Mouse (Mus musculus) hindbrain, embryonic 16.5 days (tissue): ENCODE measurements around the gene Vipr1. TPM values are rescaled to one million over a fixed set of nuclear protein-coding genes. Genes with fewer than 3 reads are reported as not detected.
A peak's percentile ranks its signal among the peaks of the same experiment; 100 is the strongest.

Experiments used
- ATAC-seq: fragments of 200-750 bp; cut with Nextera tagmentation; 2 replicates; pipeline ENCODE4 v1.8.0; 2017; ENCODE audit warnings: moderate TSS enrichment, moderate library complexity
- H3K27ac ChIP-seq: fragments of 300-500 bp; sonication (generic); 2 replicates; pipeline ENCODE4 v1.5.1; 2014; ENCODE audit warnings: low read depth, mild to moderate bottlenecking, control low read depth, low read length, moderate library complexity
- H3K27me3 ChIP-seq: fragments of 300-500 bp; sonication (generic); replicated peaks from 2 replicates; pipeline ENCODE4 v1.6.1; 2014; ENCODE audit warnings: low read length; ENCODE audit not compliant: control insufficient read depth, insufficient read depth
- H3K36me3 ChIP-seq: fragments of 300-500 bp; sonication (generic); 2 replicates; pipeline ENCODE4 v1.6.1; 2014; ENCODE audit warnings: mild to moderate bottlenecking, low read length, moderate library complexity, mixed read lengths; ENCODE audit not compliant: control insufficient read depth, insufficient read depth
- H3K4me1 ChIP-seq: fragments of 300-500 bp; sonication (generic); 2 replicates; pipeline ENCODE4 v1.6.1; 2014; ENCODE audit warnings: low read depth, low read length; ENCODE audit not compliant: control insufficient read depth, insufficient read depth
- H3K4me2 ChIP-seq: fragments of 300-500 bp; sonication (generic); 2 replicates; pipeline ENCODE4 v1.6.1; 2014; ENCODE audit warnings: mild to moderate bottlenecking, low read length, control low read depth, moderate library complexity
- H3K4me3 ChIP-seq: fragments of 300-500 bp; sonication (generic); 2 replicates; pipeline ENCODE4 v1.5.1; 2014; ENCODE audit warnings: mild to moderate bottlenecking, low read length, control low read depth, moderate library complexity
- H3K9ac ChIP-seq: fragments of 300-500 bp; sonication (generic); 2 replicates; pipeline ENCODE4 v1.6.1; 2014; ENCODE audit warnings: low read depth, mild to moderate bottlenecking, control low read depth, low read length, moderate library complexity
- H3K9me3 ChIP-seq: fragments of 300-500 bp; sonication (generic); 2 replicates; pipeline ENCODE4 v1.6.1; 2014; ENCODE audit warnings: mild to moderate bottlenecking, low read length, moderate library complexity; ENCODE audit not compliant: control insufficient read depth
- WGBS: fragments of 180-500 bp; shearing (Covaris S2); extraction: QIAGEN DNeasy Blood & Tissue Kit; methylation state at CpG from one replicate; pipeline ENCODE4 v1.1.7; 2014; 5-methylcytosine and 5-hydroxymethylcytosine counted together
- polyA plus RNA-seq: library from polyadenylated mRNA; unstranded; fragments of >200 nt; fragmentation: Nextera tagmentation; extraction: Ambion mirVana; gene quantifications from 2 replicates; pipeline ENCODE4 v1.2.1, GENCODE M21; 2015

Vipr1 gene
- polyA plus RNA-seq, 1 experiment from 2014 or later: 0.49 TPM

DNA sequence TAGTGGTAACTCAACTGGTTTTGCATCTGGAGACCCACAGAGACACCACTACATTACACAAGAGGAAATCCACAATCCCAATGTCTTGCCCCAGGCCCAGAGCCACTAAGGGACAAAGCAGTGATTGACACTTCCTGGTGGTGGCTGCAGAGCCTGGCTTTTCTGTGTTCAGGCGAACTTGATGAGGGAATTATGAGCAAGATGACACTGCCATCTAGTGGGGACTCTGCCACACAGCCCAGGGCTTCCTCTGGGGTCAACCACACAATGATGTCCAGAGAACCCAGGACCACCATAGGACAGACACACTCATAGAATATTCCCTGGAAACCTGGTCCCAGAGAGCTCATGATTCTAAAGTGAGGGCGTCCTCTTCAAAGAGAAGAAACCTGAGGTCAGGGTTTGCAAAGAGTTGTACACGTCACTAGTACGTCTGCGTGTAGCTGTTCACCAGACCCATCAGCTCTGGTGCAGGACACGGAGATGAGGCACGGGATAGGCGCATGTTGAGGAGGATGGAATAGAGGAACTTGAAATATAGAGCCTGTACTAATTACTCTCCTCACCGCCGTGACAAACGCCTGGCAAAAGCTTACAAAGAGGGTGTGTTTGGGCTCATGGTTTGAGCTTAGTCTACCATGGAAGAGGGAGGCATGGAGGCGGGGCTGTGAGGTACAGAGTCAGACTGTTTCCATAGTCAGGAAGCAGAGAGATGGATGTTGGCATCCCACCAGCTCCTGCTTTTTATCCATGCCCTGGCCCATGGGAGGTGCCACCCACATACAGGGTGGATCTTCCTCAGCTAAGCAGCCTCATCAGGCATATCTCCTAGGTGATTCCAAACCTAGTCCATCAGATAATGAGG is 36.9 kb upstream of the Vipr1 start:
- Histone ChIP-seq H3K27me3 (no peaks in the 10 kb centered on the region), H3K9ac (no peak overlapping the region), H3K4me1 (peaks cover 1% of the 10 kb centered on the region), H3K27ac (no peak overlapping the region), H3K36me3 (no peaks in the 10 kb centered on the region), H3K4me2 (no peak overlapping the region), H3K9me3 (no peaks in the 10 kb centered on the region), H3K4me3 (no peak overlapping the region)
- 58% methylated on average over 12 of the region's 12 CpGs for WGBS
- ATAC-seq: peak; percentile 73

DNA sequence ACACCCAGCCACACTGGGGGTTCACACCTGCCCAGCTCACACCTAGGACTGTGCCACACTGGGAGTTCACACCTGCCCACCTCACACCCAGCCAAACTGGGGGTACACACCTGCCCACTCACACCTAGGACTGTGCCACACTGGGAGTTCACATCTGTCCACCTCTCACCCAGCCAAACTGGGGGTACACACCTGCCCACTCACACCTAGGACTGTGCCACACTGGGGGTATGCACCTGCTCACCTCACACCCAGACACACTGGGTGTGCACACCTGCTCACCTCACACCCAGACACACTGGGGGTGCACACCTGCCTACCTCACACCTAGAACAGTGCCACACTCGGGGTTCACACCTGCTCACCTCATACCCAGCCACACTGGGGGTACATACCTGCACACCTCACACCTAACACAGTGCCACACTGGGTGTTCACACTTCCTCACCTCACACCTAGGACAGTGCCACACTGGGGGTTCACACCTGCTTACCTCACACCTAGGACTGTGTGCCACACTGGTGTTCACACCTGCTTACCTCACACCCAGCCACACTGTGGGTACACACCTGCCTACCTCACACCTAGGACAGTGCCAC is 35.9 kb upstream of the Vipr1 start:
- H3K27ac ChIP-seq: no peak overlapping the region
- ATAC-seq: peak; percentile 64; the same call in 1 of the 2 replicates
- H3K36me3 ChIP-seq: no peaks in the 10 kb centered on the region
- no peaks in the 10 kb centered on the region for H3K27me3 ChIP-seq
- H3K4me3 ChIP-seq: no peak overlapping the region
- no peaks in the 10 kb centered on the region for H3K9me3 ChIP-seq
- no peak overlapping the region for H3K4me2 ChIP-seq
- H3K9ac ChIP-seq: no peak overlapping the region
- 43% methylated on average over 1 of the region's 1 CpGs for WGBS
- no peaks in the 10 kb centered on the region; the same call in none of the 2 replicates for H3K4me1 ChIP-seq

DNA sequence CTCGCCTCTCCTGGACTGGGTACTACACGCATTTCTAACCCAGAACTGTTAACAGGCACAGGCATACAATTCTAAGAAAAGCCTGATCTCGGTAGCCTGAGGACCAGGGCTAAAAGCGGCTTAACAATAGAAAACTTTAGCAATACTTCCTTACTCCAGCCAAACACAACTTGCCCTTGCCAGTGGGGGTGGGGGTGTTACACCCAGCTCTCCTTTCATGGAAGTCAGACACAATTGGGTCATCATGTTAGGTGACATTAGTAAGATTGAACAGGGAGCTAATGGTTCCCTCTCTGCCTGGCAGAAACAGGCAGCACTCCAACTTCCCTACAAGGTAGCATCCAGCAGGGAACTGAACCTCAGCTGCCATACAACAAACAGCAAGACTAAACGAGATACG is 33.1 kb upstream of the Vipr1 start:
- H3K4me2 ChIP-seq: no peak overlapping the region
- H3K36me3 ChIP-seq: no peaks in the 10 kb centered on the region
- no peak overlapping the region for H3K9ac ChIP-seq
- no peak overlapping the region for H3K4me3 ChIP-seq
- 77% methylated on average over 6 of the region's 6 CpGs for WGBS
- no peaks in the 10 kb centered on the region; the same call in 1 of the 2 replicates for H3K4me1 ChIP-seq
- no peak for ATAC-seq
- no peaks in the 10 kb centered on the region for H3K9me3 ChIP-seq
- no peak overlapping the region for H3K27ac ChIP-seq
- no peaks in the 10 kb centered on the region for H3K27me3 ChIP-seq

DNA sequence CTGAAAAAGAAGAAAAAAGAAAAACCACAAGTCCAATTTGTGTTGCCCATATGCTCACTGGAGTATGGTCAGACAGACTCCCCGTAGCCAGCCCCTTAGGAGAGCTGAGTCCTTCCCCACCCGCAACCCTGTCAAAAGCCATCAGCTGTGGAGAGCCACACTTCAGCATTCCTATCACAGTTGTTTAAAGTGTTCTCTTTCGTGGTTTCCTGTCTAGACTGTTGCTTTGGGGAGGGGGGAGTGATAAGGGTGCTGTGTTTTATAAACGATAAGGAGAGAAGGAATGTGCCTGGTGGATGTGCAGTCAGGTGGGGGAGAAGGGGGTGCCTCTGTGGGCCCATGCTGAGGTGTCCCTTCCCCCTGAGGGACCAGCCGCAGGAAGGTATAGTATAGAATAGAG is 29.3 kb upstream of the Vipr1 start:
- Histone ChIP-seq H3K9ac (no peak overlapping the region), H3K27ac (no peak overlapping the region), H3K4me2 (no peak overlapping the region), H3K27me3 (no peaks in the 10 kb centered on the region), H3K4me3 (no peak overlapping the region), H3K9me3 (no peaks in the 10 kb centered on the region), H3K4me1 (no peaks in the 10 kb centered on the region), H3K36me3 (no peaks in the 10 kb centered on the region)
- 62% methylated on average over 5 of the region's 5 CpGs for WGBS
- no peak for ATAC-seq

DNA sequence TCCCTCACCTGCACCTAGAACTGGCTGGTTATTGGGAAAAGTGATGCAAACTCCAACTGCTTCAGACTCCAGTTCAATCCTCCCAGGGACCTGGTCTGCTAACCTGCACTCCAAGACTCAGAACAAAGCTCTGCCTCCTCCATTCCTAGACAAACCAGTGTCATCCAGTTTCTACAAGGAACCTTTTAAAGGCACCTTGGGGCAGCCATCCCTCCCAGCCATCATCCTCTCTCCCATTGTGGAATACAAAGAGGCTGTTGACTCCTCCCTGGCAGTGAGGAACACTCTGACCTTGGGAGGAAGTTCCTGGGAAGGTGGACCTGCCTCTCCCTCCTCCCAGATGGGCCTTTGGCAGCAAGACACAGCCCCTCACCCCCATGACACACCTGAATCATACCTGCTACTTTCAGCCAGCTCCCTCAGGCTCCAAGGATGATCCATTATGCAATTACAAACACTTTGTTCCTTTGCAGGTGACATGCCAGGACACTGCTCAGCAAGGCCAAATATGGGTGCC is 28.2 kb upstream of the Vipr1 start:
- Histone ChIP-seq H3K4me2 (no peak overlapping the region), H3K4me1 (no peaks in the 10 kb centered on the region), H3K9me3 (no peaks in the 10 kb centered on the region), H3K27ac (no peak overlapping the region), H3K27me3 (no peaks in the 10 kb centered on the region), H3K4me3 (no peak overlapping the region), H3K36me3 (no peaks in the 10 kb centered on the region), H3K9ac (no peak overlapping the region)
- ATAC-seq: no peak

DNA sequence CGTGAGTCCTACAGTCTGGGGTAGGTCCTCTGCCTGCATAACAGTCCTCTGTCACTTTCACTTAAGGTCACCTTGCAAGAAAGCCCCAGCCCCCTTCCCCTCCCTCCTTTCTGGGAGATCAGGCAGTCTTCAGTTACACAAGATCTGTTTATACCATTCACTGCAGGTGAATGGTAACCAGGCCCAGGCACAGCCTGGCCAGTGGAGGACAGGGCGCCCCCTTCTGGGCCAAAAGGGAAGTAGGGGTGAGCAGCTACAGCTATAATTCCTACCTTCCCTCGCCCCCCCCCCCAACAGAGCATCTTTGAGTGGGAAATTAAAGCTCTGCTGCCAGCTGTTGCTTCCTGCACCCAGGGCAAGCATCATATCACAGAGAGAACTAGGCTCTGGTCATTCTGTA is 26.0 kb upstream of the Vipr1 start:
- Histone ChIP-seq H3K9me3 (no peaks in the 10 kb centered on the region), H3K36me3 (no peaks in the 10 kb centered on the region), H3K27ac (no peak overlapping the region), H3K4me2 (no peak overlapping the region), H3K4me1 (no peaks in the 10 kb centered on the region), H3K4me3 (no peak overlapping the region), H3K27me3 (no peaks in the 10 kb centered on the region), H3K9ac (no peak overlapping the region)
- no peak for ATAC-seq
- WGBS: 49% methylated on average over 3 of the region's 3 CpGs

DNA sequence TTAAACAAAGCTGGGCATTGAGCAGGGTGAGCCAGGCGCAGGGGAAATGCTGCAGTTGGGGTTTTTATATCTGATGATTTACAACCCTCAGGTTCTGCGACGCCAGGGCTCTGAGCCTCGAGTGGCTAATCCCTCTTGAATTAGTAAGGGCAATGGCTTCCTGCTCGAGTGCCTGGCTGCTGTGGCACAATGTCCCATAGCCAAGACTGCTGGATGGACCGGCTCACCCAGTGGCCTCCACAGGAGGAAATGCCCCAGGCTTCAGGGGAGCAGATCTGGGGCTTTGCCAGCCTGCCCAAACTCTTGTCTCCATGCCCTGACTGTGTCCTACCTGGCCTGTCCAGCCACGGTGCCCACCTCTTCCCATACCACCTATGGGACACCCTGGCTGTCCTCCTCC is 23.1 kb upstream of the Vipr1 start:
- Histone ChIP-seq H3K4me2 (no peak overlapping the region), H3K9ac (no peak overlapping the region), H3K27me3 (no peaks in the 10 kb centered on the region), H3K4me3 (no peak overlapping the region), H3K9me3 (no peaks in the 10 kb centered on the region), H3K4me1 (no peaks in the 10 kb centered on the region), H3K27ac (no peak overlapping the region), H3K36me3 (no peaks in the 10 kb centered on the region)
- 52% methylated on average over 7 of the region's 7 CpGs for WGBS
- no peak for ATAC-seq

DNA sequence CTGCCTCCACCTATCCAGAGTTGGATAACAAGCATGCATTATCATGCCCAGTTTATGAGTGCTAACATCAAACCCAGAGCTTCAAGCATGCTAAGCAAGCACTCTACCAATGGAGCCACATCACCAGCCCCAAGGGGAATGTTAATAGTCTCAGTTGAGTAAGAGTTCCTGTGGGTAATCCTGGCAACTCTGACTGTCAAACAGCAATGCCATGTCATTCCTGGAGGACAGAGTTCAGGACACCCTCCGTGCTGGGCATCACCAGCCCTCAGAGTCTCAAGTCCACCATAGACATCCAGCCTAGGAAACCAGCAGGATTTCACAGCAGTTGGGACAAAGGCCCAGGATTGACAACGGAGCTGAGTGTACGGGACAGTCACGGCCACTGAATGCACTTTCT is 19.3 kb upstream of the Vipr1 start:
- Histone ChIP-seq H3K4me1 (no peaks in the 10 kb centered on the region), H3K9ac (no peak overlapping the region), H3K27ac (no peak overlapping the region), H3K4me2 (no peak overlapping the region), H3K36me3 (no peaks in the 10 kb centered on the region), H3K9me3 (no peaks in the 10 kb centered on the region), H3K27me3 (no peaks in the 10 kb centered on the region), H3K4me3 (no peak overlapping the region)
- 81% methylated on average over 4 of the region's 4 CpGs for WGBS
- ATAC-seq: no peak

DNA sequence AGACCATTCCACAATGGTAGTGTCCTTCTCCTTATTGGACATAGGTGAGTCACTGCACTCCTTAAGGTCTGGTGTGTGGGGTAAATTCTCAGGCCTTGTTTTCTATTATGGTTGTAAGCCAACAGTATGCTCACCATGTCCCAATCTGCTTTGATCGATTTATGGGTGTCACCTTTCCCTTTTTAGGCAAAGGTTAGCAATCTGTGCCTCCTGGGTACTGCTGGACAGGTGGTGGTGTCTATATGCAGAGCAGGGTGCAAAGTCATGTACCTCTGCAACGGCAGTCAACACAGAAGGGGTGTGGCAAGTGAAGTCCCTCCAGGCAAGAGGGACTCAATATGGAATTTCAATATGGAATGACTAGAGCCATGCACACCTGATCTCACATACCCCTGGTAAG is 17.6 kb upstream of the Vipr1 start:
- no peak for ATAC-seq
- H3K9ac ChIP-seq: no peak overlapping the region
- 94% methylated on average over 2 of the region's 2 CpGs for WGBS

More for the DNA sequence above, 17.6 kb upstream of the Vipr1 start:
- Histone ChIP-seq H3K27ac (no peak overlapping the region), H3K27me3 (no peaks in the 10 kb centered on the region), H3K4me1 (no peaks in the 10 kb centered on the region), H3K4me2 (no peak overlapping the region), H3K9me3 (no peaks in the 10 kb centered on the region), H3K36me3 (no peaks in the 10 kb centered on the region), H3K4me3 (no peak overlapping the region)
